Mouse (Mus musculus) central nervous system, embryonic 11.5 days (tissue): ENCODE measurements around the gene Gm2a. TPM values are rescaled to one million over a fixed set of nuclear protein-coding genes. Genes with fewer than 3 reads are reported as not detected.

Experiments used
- polyA plus RNA-seq: library from polyadenylated mRNA; depleted of rRNA; stranded (reverse); fragments of >200 nt; gene quantifications from 2 replicates; pipeline ENCODE4 v1.2.3, GENCODE M21; 2012; rRNA removed

The Gm2a gene
- 4.8 and 6.2 TPM in 2 replicates for polyA plus RNA-seq

DNA sequence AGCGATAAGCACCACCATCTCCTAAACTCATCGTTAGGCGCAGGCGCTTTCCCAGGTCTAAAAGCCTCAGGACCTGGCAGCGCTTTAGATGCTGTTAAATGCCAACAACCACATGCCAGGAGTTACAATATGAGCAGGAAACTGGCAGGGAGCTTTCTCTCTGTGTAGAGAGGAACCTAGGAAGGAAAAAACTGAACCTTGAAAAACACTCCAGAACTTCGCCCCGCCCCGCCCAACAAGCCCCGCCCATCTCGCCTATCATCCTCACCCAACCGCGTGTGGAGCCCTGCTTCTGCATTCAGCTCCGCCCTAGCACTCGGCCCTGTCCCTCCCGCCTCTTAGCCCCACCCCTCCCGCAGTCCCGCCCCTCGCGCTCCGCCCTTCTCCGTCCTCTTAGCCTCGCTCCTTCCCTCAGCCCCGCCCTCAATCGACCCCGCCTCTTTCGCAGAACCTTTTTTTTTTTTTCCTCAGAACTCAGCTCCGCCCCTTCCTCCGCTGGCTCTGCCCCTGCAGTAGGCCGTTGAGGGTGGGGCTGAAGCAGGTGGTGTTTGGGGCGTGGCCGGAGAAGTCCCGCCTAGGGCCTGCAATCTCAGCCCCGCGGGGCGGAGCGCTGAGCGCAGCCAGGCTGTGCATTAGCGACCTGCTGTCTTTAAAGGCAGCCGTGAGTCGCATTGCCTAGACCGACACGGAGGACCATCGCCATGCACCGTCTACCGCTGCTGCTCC is at the start of gene Gm2a:
TSS of gene Gm2a (plus strand) at position 653 of the 726 bp plus-strand sequence.

DNA sequence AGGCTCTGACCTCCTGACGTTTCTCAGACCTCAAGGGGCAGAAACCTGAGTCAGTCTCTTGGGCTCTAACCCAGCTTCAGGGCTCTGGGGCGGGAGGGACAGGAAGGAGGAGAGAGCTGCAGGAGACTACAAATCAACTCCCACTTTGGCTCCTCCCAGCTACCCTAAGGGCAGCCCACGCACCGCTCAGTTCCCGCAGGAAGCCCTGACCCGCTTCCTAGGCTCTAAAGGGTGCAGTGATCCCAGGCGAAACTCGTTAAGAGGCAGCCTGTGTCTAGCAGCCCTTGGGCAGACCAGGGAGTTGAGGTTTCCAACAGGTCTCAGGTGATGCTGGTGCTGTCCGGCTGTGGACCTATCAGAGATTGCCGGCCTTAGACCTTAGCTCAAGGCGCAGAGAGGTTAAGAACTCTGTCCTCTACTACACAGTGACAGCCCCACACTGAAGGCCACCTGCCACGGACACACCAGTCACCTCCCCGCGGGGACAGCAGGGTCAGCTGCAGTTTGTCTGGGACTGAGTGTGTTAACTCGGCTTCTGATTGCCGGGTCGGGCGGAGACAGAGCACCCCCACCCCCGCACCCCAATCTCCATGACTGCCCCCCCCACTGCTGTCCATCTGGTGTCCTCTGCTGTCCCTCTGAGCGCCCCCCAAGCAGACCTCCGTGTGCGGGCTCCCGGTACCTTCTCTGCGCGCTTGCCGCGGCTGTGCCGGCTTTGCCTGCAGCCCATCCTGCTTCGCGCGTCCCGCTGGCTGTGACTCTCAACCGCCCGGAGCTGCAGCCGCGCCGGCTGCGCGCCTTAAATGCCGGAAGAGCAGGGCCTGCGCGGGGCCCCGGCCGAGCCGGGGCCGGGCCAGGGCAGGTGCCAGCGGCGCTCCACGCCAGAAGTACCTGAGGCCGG is 20.3 kb upstream of the Gm2a start, which contains the start of gene Ccdc69:
TSS of gene Ccdc69 (minus strand) at position 801 of the 901 bp plus-strand sequence.

DNA sequence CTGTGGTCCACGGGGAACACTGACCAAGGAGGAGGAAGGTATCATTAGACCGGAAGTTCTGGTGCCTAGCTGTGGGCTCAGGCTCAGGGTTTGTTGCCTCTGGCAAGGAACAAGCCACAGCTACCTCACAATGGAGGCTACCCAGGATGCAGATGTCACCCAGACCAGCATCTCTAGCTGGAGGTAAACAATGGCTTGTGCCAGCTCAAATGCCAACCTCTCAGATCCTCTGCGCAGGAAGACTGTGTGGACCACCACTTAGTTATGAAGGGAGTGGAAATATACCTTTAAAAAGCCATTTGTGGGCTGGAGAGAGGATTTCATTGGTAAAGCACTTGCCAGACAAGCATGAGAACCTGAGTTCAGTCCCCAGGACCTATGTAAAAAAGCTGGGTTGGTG is 53.7 kb downstream of the Gm2a start, which contains the start of gene Slc36a3:
TSS of gene Slc36a3 (minus strand) at position 101 of the 400 bp plus-strand sequence.

Other genes starting within 250 kb of the Gm2a start
- 4.8 and 5.5 TPM in 2 replicates for gene Lyrm7, start 237.2 kb upstream of the Gm2a start, polyA plus RNA-seq
- 669 and 744 TPM in 2 replicates for gene Hint1, start 231.7 kb upstream of the Gm2a start, polyA plus RNA-seq
- gene Gpx3, start 195.7 kb upstream of the Gm2a start, polyA plus RNA-seq: 17.4 and 35.2 TPM in 2 replicates
- 9.0 and 10.9 TPM in 2 replicates for gene Tnip1, start 135.2 kb upstream of the Gm2a start, polyA plus RNA-seq
- gene Anxa6, start 64.7 kb upstream of the Gm2a start, polyA plus RNA-seq: 60.0 and 86.4 TPM in 2 replicates
- 0.40 and 0.86 TPM in 2 replicates for gene Ccdc69, start 20.0 kb upstream of the Gm2a start, polyA plus RNA-seq
- not detected in 2 replicates for gene Slc36a3, start 53.6 kb downstream of the Gm2a start, polyA plus RNA-seq
- 0.56 and 0.58 TPM in 2 replicates for gene Slc36a2, start 87.0 kb downstream of the Gm2a start, polyA plus RNA-seq
- gene Slc36a1, start 106.2 kb downstream of the Gm2a start, polyA plus RNA-seq: 6.5 and 10.7 TPM in 2 replicates
- gene Fat2, start 238.4 kb downstream of the Gm2a start, polyA plus RNA-seq: 0.02 and 0.10 TPM in 2 replicates